Mouse (Mus musculus): ENCODE data around the gene Hunk.

The Hunk gene

DNA sequence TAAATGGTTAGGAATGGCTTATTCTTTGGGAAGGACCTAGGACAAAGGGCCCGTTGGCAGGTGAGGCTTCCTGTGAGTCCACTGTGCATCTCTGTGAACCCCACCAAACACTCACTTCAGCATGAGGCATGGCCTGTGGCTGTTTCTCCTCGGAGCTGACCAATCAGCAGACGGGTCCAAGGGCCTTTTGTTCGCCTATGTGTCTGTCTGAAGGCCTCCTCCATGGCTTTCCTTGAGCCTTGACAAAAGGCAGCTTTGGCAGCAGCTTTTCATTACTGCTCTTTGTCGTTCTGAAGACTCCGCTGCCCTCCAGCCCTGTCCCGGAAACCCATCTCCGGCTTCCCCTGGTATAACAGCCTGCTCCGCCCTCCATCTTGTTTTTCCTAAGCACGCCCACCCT is 54.8 kb downstream of the Hunk start:
- no peak for DNase-seq

DNA sequence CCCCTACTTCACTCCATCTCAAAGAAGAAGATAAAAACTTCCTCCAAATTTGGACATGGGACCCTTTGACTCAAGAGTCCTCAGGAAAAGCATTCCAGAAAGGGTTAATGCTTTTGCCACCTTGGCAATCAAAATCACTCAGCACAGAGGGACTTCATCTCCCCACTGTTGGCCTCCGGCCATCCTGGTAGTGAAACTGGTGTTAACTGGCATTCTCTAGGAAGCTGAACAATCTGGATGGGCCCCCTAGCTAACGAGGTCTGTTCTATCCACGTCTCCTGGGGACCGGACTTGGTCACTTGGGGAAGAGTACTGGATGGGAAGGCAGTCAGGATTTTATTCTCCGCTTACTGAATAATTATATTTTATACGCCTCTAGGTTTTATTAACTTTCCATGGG is 57.2 kb downstream of the Hunk start:
- no peak for DNase-seq

DNA sequence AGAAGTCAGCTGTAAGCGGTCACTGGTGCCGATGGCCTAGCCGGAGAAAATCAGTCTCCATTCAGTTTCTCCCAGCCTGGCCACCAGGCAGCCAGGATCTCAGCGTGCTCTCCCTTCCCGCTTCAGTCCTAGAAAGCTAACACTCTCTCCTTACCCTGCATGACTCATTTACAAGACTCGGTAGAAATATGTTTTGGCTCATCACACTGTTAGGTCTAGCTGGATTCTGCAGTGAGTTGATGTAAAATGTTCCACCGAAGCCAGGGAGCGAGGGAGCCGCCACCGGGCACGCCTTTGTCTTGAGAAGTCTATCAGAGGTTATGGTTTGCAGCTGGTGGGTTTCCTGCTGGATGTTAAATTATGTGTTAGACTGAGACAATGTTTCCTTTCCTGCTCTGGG is 67.4 kb downstream of the Hunk start:
- DNase-seq, result peak; percentile 60

DNA sequence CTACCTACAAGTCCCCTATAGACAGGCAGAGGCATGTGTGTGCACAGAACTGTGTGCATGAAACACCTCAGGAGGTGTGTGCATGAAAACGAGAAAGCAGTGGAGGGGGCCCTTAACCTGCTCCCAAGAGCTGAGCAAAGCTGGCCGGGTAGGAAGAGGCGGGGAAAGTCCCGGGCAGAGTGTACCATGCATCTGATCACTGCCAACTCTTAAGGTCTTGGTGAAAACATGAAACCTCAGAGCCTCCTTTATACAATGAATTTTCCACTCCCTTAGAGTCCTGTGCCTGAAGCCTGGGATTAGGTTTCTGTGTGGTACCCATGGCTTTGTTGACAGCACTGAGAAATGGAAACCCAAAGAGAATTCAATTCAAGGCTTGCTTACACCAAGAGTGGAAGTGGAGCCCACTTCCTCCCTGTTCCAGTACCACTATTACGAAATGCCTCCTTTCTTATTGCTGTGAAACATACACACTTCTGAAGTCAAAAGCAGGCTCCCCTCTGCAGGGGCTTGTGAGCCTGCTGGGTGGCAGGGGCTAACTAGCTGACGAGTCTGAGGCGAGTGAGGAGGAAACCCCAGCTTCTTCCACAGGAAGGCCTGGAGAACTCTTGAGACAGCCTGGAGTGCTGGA is 70.8 kb downstream of the Hunk start:
- no peak for DNase-seq

DNA sequence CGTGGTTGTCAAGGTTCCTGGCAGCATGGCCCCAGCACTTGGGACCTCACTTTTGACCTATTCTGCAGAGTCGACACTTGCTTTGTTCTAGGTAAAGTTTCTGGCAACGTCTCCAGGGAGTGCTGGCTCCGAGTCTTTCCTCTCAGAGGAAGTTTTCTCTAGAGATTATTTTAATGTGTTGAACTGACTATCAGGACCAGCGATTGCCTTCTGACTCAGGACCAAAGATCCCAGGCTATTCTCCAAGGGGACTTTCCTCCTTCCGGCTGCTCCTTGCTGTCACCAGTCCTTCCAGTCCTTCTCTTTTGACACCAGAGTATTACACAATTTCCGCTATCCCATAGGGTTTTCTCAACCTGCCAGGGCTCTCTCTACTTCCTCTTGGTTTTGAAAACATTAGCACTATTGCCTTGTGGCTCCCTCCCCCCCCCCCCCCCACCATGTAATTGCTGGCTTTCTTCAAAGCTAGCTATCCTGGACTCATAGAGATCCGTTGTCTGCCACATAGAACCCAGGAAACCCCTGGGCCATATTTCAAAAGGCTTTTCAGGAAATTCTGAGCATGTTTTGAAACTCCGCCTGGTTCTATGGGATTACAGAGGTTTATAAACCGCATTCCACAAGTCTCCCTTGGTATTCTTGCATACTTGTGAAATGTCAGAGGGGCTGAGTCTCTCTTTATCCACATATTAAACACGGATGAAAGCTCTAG is 73.2 kb downstream of the Hunk start:
- DNase-seq, result peak; percentile 30

DNA sequence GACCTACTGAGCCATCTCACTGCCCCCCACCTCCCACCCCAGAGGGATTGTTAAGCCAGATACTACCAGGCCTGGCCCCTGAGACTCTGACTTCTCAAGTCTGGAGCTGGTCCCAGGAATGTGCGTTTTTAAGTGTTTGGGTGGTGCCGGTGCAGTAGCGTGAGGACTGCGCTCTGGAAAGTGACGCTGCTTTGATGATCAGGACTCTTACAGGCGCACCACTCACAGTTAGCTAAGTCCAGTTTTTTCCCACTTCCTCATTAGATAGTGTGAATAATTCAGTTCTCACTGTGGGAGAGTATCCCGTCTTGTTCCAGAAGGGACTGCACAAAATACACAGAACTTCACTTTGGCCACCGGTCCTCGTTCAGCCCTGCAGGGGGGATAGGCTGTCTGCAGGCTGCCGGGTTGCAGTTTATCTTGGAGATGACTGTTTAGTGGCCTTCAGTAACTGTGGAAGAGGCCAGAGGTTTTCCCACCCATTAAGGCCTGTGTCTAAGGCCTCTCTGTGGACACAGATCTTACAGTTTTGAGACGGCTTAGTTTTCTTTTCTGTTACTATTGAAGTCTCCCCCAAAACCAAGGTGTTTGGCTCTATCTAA is 75.6 kb downstream of the Hunk start:
- peak; percentile 42 for DNase-seq

DNA sequence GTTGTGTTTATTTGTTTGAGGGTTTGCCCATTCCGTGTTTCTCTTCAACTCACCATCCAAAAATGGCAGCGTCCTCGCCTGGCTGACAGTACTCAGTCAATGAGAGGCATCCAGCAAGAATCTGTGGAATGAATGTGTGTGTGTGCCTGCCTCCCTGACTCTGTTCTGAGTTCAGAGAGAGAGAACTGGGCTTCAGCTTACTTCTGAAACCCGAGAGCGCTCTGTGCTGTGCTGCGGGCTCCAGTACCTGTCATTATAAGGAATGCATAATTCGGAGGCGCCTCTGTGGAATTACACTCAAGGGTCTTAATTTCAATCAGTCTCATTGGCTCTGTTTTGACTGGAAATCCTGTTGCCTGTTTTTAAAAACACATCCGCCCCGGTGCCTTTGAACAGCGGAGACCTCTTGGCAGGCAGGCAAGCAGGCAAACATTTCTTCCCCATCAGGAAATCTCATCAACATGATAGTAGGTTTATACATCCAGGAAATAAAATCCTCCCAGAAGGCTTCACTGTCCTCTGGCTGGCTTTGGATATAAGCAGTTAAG is 77.0 kb downstream of the Hunk start:
- DNase-seq, result peak; percentile 23

DNA sequence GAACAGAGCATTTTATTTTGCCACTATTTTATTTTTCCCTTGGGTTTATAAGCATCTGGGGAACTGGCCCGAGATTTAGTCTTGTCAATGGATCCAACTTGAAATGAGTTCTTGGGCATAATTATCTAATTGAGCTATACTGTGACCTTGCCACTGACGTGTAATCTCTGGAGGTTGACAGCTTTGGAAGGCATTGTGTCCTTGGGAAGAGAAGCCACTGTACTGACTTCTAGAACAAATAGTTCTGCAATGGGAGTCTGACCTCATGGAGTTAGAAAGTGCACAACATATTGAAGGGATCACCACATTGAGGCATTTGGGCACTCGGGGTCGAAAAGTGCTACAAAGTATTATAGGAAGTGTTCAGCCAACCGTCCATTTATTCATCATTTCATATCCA is 79.3 kb downstream of the Hunk start:
- DNase-seq, result no peak

DNA sequence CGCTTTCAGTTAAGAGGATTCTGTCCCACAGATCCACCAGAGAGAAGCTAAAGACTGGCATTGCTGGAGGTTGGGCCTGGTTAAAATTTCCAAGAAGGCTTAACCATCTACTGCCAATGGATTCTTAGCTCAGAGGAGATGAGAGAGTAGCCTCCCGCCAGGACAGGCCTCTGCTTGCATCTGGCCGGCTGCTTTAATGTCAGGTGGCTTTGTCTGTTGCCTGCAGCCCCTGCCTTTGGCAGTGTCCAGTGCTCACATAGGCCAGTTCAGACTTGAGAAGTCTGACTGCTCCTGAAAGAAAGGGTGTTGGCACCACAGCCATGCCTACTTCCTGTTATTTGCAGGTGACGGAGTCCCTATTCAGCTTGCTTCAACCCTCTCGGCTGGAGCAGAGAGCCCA is 82.5 kb downstream of the Hunk start:
- DNase-seq, result no peak

DNA sequence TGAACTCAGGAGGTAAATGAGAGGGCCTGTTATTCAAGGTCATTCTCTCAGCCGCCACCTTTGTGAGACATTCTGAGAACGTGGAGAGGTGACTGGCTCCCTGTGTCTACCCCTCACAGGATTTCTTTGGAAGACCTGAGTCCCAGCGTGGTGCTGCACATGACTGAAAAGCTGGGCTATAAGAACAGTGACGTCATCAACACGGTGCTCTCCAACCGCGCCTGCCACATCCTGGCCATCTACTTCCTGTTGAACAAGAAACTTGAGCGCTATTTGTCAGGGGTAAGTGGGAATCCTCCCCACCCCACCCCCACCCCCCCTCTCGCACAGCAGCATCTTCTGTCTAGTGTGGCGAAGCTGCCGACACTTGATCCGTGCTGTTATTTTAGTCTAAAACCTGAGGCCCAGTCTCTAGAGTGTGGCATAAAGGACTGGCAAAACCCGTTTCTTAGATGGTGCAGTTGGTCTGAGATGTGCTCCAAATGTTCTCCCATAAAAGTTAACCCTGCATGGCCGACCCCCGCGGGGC is 90.0 kb downstream of the Hunk start:
- no peak for DNase-seq

DNA sequence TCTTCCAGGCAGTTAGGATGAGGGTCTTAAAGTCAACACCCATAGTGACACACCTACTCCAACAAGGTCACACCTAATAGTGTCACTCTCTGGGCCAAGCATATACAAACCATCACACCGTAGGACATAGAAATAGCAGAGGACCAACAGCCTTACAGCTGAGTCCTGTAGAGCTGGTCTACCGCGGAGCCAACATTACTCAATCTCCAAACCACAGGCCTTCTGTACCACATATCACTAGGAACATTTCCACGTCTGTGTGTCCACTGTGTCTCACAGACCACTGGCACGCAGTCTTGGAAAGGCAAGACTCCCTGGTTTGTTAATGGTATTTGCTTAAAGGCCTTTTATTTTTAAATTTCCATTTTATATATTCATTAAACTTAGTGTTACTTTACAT is 95.8 kb downstream of the Hunk start:
- no peak for DNase-seq

DNA sequence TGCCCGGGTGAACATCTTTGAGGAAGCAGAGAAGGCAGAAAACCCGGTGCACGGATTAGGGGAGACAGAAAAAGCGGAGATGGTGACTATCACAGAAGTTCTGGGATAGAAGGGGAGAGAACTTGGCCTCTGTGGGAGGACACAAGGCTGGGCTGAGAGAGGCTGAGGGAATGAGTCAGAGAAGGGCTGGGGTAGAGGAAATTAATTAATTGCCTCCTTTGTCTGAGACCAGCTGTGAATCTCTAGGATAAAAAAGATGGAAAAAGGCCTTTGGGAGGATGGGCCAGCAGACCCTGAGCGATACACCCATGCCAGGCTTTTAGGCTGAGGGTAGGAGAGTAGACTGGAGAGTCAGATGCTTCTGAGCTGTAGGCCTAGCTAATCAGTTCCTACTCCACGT is 97.5 kb downstream of the Hunk start:
- no peak for DNase-seq

DNA sequence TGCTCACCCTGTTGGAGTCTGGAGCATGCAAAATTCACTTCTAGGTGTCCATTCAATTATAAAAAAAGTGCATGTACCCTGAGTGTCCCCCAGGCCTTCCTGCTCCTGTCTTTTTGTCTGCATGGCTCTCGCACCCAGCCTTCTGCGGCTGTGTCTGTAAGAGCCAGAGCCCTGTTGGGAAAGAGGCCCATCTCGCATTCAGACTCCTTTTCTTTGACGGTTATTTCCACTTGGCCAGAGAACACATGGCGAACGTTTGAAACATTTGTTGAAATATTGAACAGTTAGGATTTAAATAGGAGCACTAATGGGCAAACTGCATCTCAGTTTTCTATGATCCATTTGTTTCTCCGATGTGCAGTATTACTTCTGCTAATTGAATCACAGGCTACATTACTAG is 99.3 kb downstream of the Hunk start:
- no peak for DNase-seq

DNA sequence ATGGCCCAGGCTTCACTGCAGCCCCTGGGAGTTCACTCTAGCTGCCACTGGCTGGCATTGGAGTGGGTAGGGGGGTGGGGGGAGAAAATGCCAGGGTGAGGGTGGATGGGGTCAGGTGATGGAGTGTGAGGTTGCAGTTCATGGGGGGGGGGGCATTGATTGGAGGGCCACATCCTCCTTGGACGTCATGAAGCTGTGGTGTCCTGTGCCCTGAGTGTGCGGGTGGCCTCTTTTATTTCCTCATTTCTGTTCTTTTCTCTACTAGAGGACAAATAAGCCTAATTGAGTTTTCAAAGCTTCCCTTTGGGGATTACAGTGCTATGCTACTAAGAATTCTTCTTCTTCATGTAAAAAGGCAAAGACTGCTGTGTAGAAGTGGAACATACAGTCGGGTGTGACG is 99.8 kb downstream of the Hunk start:
- no peak for DNase-seq

DNA sequence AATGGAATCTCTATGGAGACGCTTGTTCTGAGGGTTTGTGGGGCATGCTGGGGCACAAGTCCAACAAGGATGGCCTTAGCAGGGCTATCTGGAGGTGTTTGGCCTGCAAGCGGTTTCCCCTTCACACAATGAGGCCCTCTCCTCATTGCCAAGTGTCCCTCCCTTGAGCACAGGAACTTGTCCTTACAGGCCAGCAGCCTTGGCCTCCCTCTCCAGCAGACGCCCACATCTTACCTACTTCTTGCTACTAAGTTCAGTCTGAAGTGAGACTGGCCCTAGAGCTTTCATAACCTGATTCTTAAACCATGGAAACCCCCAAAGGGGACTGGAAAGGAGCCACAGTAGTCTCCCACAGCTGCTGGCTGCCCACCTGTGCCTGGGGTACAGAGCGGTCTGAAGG is 104.3 kb downstream of the Hunk start:
- no peak for DNase-seq

DNA sequence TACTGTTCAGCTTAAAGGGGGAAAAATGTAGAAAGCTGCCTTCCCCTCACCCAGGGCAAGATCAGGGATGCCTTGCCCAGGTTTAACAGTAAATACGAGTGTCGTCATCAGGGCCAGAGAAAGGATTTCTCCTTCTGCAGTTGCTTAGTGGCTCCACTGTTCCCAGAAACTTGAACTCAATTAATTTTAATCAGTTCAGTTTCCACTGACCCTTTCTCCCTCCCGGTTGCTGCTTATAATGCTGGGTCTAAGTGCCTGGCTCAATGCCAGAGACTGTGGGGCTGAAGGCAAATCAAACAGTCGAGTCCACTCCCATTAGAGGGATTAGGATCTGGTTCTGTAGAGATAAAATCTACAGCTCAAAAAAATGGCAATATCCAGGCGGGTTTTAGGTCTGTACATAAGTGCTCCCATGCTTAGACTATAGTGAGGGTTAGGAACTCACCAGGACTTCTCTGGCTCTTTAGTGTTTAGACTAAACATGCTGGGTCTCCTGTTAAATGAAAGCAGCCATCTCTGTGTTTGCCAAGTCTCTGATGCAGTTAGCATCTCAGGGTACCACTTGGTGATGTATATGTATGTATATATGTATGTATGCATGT is 106.2 kb downstream of the Hunk start:
- DNase-seq, result peak; percentile 24

DNA sequence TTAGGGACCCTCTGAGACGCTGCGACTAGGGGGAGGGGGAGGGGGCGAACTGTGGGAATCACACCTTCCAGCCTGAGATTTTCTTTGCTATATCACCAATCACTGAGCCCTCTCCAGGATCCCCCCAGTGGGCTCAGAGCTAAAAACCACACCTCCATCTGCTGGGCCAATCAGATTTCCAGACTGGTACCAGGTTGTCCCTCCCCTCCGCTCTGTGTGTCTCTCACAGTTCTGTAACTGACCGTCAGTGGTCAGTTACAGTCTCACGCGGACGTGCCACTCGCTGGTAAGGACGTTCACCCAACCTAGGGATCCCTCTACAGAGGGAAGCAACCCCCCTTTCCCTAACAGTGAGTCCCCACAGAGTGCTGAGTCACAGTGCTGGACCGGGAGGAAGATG is 111.1 kb downstream of the Hunk start:
- DNase-seq, result no peak

DNA sequence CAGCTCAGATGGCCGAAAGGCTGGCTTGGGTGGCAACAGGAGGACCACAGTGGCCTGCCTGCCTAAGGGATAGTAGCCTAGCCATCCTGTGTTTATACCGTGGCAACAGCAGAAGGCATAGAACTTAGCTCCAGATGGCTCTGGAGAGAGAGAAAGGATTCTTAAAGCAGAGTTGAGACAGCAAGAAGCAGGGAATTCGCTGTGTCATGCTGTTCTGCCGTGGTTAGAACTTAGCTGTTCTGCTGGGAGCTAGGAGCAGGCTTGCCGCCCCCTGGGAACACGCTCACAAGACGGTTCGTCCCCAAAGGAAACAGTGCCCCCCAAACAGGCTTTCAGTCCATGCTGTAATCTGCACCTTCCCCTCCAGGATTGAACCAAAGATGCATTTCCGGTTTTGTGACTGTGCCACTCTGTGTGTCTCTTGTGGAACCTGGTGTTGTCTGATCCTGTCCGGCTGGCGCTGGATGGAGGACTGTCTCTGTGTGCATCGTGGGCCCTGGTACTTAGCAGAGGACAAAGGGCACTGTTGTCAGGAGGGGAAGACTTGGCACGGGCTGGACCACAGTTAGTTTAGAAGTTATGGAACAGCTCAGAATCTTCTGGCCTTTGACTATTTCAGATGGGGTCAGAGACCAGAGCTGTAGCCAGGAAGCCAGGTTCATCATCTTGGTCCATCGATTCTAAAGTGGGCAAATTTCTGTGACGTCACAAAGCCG is 112.1 kb downstream of the Hunk start:
- DNase-seq, result no peak

DNA sequence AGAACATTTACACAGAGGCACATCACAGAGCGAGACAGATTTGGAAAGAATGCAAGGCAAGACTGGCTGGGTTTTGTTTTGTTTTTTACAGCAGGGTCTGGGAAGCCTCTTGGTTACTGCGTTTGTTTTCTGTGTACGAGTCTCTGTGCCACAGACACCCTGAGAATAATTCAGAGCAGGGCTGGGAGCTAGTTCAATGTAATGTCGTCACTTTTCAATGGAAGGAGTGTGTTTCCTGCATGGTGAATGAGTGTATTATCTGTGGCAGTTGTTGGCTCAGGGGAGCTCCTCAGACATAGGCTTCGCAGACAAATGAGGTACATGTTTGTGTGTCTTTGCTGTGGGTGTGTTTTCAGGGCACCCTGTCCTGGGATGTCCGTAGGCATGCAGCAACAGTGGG is 115.0 kb downstream of the Hunk start:
- no peak for DNase-seq

DNA sequence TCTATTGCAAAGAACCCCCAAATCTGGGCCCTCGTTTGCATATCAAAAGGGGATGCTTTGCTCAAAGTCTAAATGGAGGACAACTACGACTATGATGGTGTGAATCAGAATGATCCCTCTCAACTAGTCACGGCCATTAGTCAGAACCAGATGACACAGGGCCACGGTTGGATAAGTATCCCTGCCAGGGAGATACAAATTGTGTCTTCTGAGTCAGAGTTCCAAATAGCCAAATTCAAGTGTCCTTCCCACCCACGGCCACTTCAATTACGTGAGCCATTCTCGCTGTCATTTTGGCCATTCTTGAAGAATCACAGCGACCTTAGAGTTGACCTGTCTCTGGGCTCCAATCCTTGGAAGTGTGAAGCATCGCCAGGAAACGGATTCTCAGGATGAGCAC is 119.4 kb downstream of the Hunk start:
- no peak for DNase-seq

DNA sequence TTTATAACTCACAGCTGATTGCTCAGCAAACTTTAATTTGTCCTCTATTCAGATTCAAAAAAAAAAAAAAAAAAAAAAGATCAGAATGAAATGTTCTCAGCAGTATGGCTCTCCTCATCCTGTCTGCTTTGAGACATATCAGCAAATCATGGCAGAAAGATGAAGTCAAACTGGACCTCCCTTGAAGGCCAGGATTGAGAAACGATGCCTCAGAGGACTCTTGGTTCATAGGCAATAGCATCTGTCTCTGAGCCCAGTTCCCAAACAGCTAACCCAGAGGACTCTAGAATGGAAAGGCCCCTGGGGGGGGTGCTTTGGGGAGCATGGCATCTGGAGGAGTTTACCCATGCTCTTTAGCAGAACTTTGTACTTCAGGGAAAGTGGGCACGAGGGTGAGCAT is 119.9 kb downstream of the Hunk start:
- DNase-seq, result no peak

DNA sequence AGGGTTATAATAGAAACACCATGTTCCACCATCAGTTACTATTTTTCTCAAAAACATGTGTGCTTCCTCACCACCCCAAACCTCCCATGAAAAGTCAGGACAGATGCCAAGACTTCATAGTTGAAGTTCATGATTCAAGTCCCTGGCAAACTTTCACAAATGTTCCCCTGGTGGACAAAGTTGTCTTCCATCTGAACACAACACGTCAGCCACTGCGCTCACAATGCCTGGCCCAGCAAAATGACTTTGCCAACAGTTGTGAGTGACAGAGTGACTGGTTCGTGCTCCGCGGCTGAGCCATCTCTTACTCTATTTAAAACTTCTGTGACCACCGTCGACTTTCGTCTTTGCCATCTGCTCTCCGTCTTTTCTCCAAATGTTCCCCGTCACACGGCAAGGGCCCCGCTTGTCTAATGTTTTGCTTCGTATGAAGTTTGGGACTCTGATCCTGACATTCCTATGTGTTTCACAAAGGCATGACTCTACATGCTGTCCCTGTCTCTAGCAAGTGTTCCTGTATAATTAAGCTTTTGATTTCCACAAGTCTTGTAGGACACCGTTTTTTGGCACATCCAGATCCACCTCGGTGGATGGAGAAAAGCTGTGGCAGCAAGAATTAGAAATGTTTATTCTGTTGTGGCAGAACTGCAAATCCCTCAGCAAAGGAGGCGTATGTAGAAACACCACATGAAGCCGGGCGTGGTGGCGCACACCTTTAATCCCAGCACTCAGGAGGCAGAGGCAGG is 125.9 kb downstream of the Hunk start:
- DNase-seq, result peak; percentile 69

All from lung, postnatal 14 days (tissue).